Mouse (Mus musculus): ENCODE data around the gene Gbp3. TPM values are rescaled to one million over a fixed set of nuclear protein-coding genes. Genes with fewer than 3 reads are reported as not detected.
"Not testable (repeated sequence)": the region's sequence is repeated elsewhere in the genome, so short reads cannot be mapped to it uniquely, and the experiment has no call there.

Gbp3 gene
- polyA plus RNA-seq, 1 experiment: 46.3 TPM

- no peaks in the 10 kb centered on the region for H3K27me3 ChIP-seq (replicated peaks; ENCODE audit: control insufficient read depth, insufficient read depth, low read length)
- H3K36me3 ChIP-seq (ENCODE audit: control insufficient read depth, insufficient read depth, low read length): no peaks in the 10 kb centered on the region
- no peaks in the 10 kb centered on the region for H3K4me1 ChIP-seq (ENCODE audit: control insufficient read depth, insufficient read depth, low read length)
- H3K27ac ChIP-seq (ENCODE audit: insufficient read depth, low read depth, low read length): no peak overlapping the region
- no peak overlapping the region; the same call in 1 of the 2 replicates for H3K4me3 ChIP-seq (ENCODE audit: insufficient read depth, low read depth, low read length)
- WGBS: 80% methylated on average over 14 of the region's 14 CpGs
- no peak for DNase-seq
- TF ChIP-seq POLR2A (IDR thresholded peaks at IDR 0.05; ENCODE audit: low read depth, low read length) (no peak), CTCF (conservative IDR thresholded peaks at IDR 0.05; ENCODE audit: insufficient read depth, insufficient read length, low read depth, low read length) (no peak)
Observed at GRCm38 (mm10) chr3:142561045-142561646, 1.3 kb downstream of the Gbp3 start.

DNA sequence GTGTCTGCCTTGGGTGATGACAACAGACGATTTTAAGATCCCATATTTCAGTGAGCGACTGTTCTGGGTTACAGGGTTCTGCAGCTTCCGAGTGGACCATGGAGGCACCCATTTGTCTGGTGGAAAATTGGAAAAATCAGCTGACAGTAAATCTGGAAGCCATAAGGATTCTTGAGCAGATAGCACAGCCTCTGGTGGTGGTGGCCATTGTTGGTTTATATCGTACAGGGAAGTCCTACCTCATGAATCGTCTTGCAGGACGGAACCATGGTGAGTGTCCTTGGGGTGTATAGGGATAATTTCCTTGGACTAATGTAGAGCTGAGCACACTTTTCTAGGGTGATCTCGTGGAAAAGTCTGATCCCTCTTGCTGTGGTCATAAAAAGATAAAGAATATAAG is 1.8 kb downstream of the Gbp3 start:
- Histone ChIP-seq H3K36me3 (ENCODE audit: control insufficient read depth, insufficient read depth, low read length) (no peaks in the 10 kb centered on the region), H3K4me1 (ENCODE audit: control insufficient read depth, insufficient read depth, low read length) (no peaks in the 10 kb centered on the region), H3K4me3 (ENCODE audit: insufficient read depth, low read depth, low read length) (no peak overlapping the region), H3K27me3 (replicated peaks; ENCODE audit: control insufficient read depth, insufficient read depth, low read length) (no peaks in the 10 kb centered on the region), H3K27ac (ENCODE audit: insufficient read depth, low read depth, low read length) (no peak overlapping the region)
- no peak for DNase-seq
- WGBS: 82% methylated on average over 7 of the region's 7 CpGs
- no peak for TF ChIP-seq CTCF (conservative IDR thresholded peaks at IDR 0.05; ENCODE audit: insufficient read depth, insufficient read length, low read depth, low read length)
- TF ChIP-seq POLR2A (IDR thresholded peaks at IDR 0.05; ENCODE audit: low read depth, low read length): no peak

- not testable (repeated sequence) for H3K27ac ChIP-seq (ENCODE audit: insufficient read depth, low read depth, low read length)
- WGBS: 75% methylated on average over 5 of the region's 5 CpGs
Observed at GRCm38 (mm10) chr3:142567490-142567889, 7.7 kb downstream of the Gbp3 start.

GRCm38 (mm10) chr3:142570738-142571137 is 10.9 kb downstream of the Gbp3 start:
- H3K4me3 ChIP-seq (ENCODE audit: insufficient read depth, low read depth, low read length): no peak overlapping the region
- H3K27ac ChIP-seq (ENCODE audit: insufficient read depth, low read depth, low read length): no peak overlapping the region
- WGBS: 93% methylated on average over 4 of the region's 4 CpGs
- H3K4me1 ChIP-seq (ENCODE audit: control insufficient read depth, insufficient read depth, low read length): no peaks in the 10 kb centered on the region
- DNase-seq: no peak
- TF ChIP-seq CTCF (conservative IDR thresholded peaks at IDR 0.05; ENCODE audit: insufficient read depth, insufficient read length, low read depth, low read length) (no peak), POLR2A (IDR thresholded peaks at IDR 0.05; ENCODE audit: low read depth, low read length) (no peak)
- no peaks in the 10 kb centered on the region for H3K36me3 ChIP-seq (ENCODE audit: control insufficient read depth, insufficient read depth, low read length)
- no peaks in the 10 kb centered on the region for H3K27me3 ChIP-seq (replicated peaks; ENCODE audit: control insufficient read depth, insufficient read depth, low read length)

More at GRCm38 (mm10) chr3:142567490-142567889, 7.7 kb downstream of the Gbp3 start:
- not testable (repeated sequence) for DNase-seq; H3K4me3 ChIP-seq (ENCODE audit: insufficient read depth, low read depth, low read length); H3K4me1 ChIP-seq (ENCODE audit: control insufficient read depth, insufficient read depth, low read length); H3K27me3 ChIP-seq (replicated peaks; ENCODE audit: control insufficient read depth, insufficient read depth, low read length); H3K36me3 ChIP-seq (ENCODE audit: control insufficient read depth, insufficient read depth, low read length)

DNA sequence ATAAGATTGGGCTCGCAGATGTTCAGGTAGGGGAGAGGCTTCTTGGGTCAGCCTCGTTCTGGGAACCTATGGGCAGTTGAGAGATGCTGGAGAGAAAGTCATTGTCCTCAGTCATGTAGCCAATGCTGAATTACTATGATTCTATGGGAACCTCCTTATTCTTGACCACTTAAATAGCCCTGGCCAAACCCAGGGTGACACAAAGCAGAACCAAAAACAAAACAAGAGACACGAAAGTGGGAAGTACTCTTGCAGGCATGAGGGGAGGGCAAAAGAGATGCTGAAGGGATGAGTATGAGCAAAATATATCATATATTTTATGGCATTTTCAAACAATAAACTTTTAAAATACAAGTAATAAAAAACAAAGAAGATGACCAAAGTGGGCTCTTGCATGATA is 17.3 kb downstream of the Gbp3 start:
- no peaks in the 10 kb centered on the region for H3K27me3 ChIP-seq (replicated peaks; ENCODE audit: control insufficient read depth, insufficient read depth, low read length)
- H3K4me1 ChIP-seq (ENCODE audit: control insufficient read depth, insufficient read depth, low read length): no peaks in the 10 kb centered on the region
- no peak overlapping the region for H3K27ac ChIP-seq (ENCODE audit: insufficient read depth, low read depth, low read length)
- no peak overlapping the region for H3K4me3 ChIP-seq (ENCODE audit: insufficient read depth, low read depth, low read length)
- DNase-seq: no peak
- WGBS: 73% methylated on average over 3 of the region's 3 CpGs
- TF ChIP-seq CTCF (conservative IDR thresholded peaks at IDR 0.05; ENCODE audit: insufficient read depth, insufficient read length, low read depth, low read length) (no peak), POLR2A (IDR thresholded peaks at IDR 0.05; ENCODE audit: low read depth, low read length) (no peak)
- no peaks in the 10 kb centered on the region for H3K36me3 ChIP-seq (ENCODE audit: control insufficient read depth, insufficient read depth, low read length)

DNA sequence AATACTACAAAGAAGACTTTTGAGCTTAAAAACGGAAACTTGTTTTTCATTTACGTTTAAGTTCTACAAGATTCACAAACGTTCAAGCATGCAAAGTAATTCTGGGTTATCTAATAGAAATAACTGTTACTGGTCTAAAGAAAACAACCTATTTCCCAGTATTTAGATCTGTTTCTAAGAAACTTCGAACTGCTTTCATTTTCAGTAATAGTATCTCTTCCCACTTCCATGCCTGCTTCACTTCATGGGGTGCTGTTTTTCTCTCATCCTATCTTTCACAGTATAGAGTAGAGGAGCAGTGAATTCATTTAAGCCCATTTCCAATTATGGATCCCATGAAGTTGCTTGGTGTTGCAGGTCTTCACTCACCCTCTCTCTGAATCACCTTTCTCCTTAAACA is 18.5 kb downstream of the Gbp3 start:
- WGBS: 90% methylated on average over 4 of the region's 4 CpGs
- H3K4me1 ChIP-seq (ENCODE audit: control insufficient read depth, insufficient read depth, low read length): no peaks in the 10 kb centered on the region
- TF ChIP-seq CTCF (conservative IDR thresholded peaks at IDR 0.05; ENCODE audit: insufficient read depth, insufficient read length, low read depth, low read length) (no peak), POLR2A (IDR thresholded peaks at IDR 0.05; ENCODE audit: low read depth, low read length) (no peak)
- no peak overlapping the region for H3K27ac ChIP-seq (ENCODE audit: insufficient read depth, low read depth, low read length)
- H3K27me3 ChIP-seq (replicated peaks; ENCODE audit: control insufficient read depth, insufficient read depth, low read length): no peaks in the 10 kb centered on the region
- H3K4me3 ChIP-seq (ENCODE audit: insufficient read depth, low read depth, low read length): no peak overlapping the region
- DNase-seq: no peak
- H3K36me3 ChIP-seq (ENCODE audit: control insufficient read depth, insufficient read depth, low read length): no peaks in the 10 kb centered on the region

DNA sequence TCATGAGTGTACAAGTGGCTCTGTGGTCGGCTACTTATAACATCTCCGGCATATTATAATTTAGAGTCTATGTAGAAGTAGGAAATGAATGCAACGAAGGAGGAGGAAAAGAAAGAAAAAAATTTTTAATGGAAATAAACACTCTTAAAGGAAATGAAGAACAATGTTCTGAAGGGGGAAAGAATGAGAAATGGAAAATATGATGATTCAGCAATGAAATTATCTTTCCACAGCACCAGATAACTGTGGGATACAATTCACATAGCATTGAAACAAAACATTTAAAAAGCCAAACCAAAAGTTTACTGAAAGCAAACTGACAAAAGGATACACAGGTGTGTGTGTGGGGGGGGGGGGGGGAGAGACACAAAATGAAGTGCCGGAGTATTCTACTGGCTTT is 23.2 kb downstream of the Gbp3 start:
- Histone ChIP-seq H3K27me3 (replicated peaks; ENCODE audit: control insufficient read depth, insufficient read depth, low read length) (no peaks in the 10 kb centered on the region), H3K4me1 (ENCODE audit: control insufficient read depth, insufficient read depth, low read length) (no peaks in the 10 kb centered on the region), H3K27ac (ENCODE audit: insufficient read depth, low read depth, low read length) (no peak overlapping the region), H3K36me3 (ENCODE audit: control insufficient read depth, insufficient read depth, low read length) (no peaks in the 10 kb centered on the region), H3K4me3 (ENCODE audit: insufficient read depth, low read depth, low read length) (no peak overlapping the region)
- TF ChIP-seq POLR2A (IDR thresholded peaks at IDR 0.05; ENCODE audit: low read depth, low read length) (no peak), CTCF (conservative IDR thresholded peaks at IDR 0.05; ENCODE audit: insufficient read depth, insufficient read length, low read depth, low read length) (no peak)
- no peak for DNase-seq
- WGBS: 86% methylated on average over 4 of the region's 4 CpGs

- Histone ChIP-seq H3K36me3 (ENCODE audit: control insufficient read depth, insufficient read depth, low read length) (no peaks in the 10 kb centered on the region), H3K27ac (ENCODE audit: insufficient read depth, low read depth, low read length) (no peak overlapping the region), H3K27me3 (replicated peaks; ENCODE audit: control insufficient read depth, insufficient read depth, low read length) (no peaks in the 10 kb centered on the region), H3K4me1 (ENCODE audit: control insufficient read depth, insufficient read depth, low read length) (no peaks in the 10 kb centered on the region), H3K4me3 (ENCODE audit: insufficient read depth, low read depth, low read length) (no peak overlapping the region)
- peak; percentile 14 for DNase-seq
- TF ChIP-seq POLR2A (IDR thresholded peaks at IDR 0.05; ENCODE audit: low read depth, low read length) (no peak), CTCF (conservative IDR thresholded peaks at IDR 0.05; ENCODE audit: insufficient read depth, insufficient read length, low read depth, low read length) (no peak)
Observed at GRCm38 (mm10) chr3:142587386-142587785, 27.6 kb downstream of the Gbp3 start.
